Mouse (Mus musculus) embryo, embryonic 10.5 days (tissue): ENCODE measurements around the gene Dennd4a.
"Not testable (repeated sequence)": the region's sequence is repeated elsewhere in the genome, so short reads cannot be mapped to it uniquely, and the experiment has no call there.

ENCODE experiments used
- DNase-seq: peaks from one replicate; pipeline ENCODE4 v3.0.0-alpha.2; 2015; ENCODE audit warnings: low spot score

Gene Dennd4a

DNA sequence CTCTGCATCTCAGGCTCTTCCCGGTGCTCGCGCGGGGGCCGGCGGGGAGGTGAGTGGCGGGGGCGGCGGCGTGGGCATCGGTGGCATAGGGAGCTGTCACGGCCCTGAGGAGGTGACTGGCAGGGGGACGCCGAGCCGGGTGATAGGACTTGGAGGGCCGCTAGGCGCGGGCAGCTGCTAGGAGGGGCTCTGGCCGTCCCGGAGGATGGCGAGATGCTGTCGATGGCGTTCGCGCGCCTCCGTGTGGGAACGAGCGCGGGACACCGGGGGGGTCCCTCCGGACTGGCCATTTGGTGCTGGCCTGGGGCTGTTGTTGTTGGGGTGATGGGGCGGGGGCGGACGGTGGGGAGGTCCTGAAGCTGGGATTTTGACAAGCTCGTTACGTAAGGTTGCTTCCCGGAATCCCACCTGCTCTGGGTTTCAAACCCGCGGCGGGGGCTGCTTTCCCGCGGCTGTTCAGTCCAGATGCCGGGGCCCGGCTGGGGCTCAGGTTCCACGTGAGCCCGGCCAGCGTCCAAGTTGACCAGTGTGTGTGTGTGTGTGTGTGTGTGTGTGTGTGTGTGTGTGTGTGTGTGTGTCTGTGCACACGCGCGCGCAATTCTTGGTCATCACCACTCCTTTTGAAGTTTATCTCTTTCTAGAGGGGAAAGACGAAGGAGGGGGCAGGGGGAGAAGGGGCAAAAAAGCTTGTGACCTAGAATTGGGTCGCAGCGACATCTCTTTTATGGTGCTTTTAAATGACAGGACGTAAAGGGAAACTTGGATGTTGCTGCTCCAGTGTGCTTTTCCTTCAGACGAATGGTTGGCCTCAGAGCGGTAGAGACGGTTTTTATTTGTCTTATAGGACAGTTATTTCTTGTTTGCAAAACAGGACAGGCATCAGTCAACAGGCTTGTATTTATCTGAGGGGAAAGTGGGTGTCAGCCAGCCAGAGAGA lies 666 bp downstream of the Dennd4a start:
- peak; percentile 75 for DNase-seq

DNA sequence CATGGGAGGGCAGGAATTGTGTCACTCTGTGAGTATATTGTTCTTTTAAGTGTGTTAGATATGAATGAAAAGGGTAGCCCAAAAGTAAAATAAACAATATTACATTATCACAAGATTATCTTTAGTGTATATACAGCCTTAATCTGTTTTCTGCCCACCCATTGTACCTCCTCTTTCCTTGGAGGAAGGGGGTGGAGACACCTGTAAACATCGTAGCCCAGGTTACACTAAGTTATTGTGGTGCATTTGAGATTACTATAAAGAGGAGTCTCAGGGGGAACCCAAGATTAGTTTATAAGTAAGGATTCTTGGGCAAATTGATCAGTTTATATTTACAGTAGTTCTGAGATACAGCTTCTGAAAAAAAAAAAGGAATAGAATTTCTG lies 1.3 kb downstream of the Dennd4a start:
- no peak for DNase-seq

DNA sequence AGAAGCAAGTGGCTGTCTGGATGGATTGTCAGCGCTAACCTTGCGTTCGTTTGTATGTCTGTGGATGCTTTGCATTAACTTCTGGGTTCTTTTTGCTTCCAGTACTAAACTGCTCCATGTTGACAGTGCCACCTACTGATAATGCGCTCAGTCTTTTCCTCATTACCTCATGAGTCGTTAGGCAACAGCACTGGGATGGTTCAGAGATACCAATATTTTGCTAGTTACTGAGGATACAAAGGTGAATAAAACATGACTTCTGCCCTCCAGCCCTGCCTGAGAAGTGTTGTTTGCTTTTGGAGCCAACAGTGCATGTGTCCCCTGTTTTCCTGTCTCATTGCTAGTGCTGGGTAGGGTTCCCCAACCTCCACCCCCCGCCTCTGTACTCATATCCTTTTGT lies 3.1 kb downstream of the Dennd4a start:
- no peak for DNase-seq

DNA sequence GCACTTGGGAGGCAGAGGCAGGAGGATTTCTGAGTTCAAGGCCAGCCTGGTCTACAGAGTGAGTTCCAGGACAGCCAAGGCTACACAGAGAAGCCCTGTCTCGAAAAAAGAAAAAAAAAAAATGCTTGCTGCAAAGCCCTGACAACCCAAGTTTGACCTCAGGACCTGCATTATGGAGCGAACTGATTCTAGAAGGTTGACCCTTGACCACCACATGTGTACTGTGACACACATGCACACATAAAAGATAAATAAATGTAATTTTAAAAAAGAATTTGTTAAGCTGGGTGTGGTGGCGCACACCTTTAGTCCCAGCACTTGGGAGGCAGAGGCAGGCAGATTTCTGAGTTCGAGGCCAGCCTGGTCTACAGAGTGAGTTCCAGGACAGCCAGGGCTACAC lies 8.5 kb downstream of the Dennd4a start:
- not testable (repeated sequence) for DNase-seq

DNA sequence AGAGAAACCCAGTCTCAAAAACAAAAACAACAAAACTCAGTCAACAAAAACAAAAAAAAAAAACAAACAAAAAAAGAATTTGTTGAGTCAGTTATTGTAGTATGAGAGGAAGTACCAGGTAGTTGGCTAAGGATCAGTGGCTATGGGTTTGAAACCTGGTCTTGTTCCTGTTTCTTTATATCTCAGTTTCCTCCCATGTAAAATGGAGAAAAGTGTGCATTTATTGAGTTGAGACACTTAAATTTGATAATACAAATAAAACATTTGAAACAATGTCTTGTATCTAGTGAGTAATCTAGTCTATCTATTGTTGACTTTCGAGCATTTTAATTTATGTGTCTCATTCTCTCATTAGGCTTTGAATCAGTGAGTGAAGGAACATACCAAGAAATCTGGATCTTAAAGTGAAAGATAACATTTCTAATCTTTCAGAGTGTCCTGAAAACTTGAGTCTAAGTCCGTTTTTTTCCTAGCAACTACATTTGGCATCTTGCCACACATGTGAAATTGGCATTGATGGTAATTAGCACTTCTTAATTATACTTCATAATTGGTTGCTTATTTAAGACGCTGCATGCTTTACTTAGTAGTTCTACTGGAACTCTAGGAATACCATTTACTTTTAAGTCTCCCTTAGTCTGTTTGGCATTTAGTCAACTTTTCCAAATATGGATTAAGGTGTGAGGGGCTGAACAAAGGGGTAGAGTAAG lies 9.1 kb downstream of the Dennd4a start:
- DNase-seq: no peak

DNA sequence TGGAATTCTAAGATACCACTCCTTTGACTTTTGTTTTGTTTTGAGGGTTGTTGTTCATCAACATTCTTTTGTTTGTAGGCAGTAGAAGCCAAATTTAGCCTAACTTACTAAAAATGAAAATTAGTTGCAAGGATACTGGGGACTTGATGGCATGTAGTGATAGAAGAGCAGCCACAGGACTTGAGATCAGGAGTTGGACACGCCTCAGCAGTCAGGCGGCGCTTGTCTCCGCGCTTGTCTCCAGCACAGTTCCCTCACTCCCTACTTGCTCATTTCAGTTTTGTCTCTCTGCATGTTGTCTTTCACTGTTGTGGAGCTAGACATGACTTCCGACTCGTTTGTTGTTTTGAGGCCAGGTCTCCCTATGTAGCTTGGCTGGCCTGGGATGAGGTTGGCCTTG lies 11.1 kb downstream of the Dennd4a start:
- no peak for DNase-seq

DNA sequence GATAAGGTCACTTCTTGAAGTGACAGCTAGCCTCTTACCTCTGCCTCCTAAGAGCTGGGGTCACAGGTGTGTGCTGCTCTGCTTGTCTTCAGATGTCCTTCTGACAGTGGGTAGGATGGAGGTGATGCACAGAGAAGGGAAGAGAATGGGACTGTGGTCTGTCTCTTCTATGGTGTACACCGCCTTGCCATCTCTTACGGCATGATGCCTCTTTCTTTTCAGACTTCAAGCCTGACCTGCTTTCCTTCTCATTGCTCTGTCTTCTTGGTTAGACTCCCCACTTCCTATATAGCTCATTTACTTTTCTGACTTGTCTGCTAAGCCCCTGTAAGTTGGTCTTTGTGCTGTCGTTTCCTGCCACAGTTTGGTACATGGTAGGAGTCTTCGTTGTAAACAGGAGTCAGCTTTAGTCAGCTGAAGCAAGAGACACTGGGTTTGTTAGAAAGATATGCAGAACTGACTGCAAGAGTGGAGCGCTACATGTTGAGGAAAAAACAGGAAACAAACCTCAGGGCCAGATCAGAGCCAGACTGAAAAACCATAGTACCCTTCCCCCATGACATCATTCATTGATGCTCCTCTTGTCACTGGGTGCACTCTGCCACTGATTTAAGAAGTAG lies 13.4 kb downstream of the Dennd4a start:
- no peak for DNase-seq

DNA sequence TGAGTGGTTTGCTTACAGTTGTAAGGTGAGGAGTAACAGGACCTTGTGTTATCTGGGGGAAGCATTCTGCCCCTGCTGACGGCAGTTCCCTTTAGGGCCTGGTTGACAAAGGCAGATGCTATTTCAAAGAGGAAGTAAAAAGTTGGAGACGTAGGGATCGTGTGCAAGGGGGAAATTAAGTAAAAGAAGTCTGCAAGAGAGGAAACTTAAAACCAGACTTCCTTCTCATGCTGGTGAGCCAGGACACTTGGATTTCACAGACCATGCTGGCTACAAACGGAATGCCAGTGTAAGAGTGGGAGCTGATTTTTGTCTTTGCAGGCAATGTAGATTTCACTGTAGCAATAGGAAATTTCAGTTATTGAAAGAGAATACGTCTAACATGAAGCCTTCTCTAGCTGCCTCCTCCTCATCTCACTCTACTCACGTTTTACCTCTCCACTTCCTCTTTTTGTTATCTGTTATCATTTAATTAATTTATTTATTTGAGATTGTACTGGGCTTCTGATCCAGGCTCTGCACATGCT lies 19.0 kb downstream of the Dennd4a start:
- DNase-seq: no peak

DNA sequence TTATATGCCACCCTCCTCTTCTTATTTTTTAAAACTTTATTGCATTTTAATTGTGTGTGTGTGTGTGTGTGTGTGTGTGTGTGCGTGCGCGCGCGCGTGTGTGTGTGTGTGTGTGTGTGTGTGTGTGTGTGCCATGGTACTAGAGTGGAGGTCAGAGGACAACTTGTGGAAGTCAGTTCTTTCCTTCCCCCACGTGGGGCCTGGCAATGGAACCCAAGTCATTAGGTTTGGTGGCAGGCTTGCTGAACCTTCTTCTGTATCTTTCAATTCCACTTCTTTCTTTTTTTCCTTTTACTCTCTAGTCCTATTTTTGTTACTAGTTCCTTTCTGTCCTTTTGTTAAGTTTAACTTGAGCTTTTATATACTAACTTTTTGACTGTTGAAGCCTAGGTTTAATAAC lies 19.5 kb downstream of the Dennd4a start:
- DNase-seq: no peak

DNA sequence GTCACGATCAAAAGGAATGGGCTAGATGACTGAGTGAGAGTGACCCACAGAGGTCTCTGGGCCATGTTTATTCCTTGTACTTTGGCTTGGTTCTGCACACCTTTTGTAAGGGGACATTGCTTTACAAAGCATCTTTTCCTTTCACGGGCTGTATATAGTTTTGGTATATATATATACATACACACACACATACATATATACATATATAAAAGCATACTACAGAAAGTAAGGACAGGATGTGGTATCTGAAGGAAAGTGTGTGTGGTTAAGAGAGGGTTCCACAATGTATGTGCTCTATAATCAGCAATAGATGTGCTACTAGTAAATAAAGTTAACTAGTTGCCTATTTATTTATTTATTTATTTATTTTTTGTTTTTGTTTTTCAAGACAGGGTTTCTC lies 20.6 kb downstream of the Dennd4a start:
- no peak for DNase-seq

DNA sequence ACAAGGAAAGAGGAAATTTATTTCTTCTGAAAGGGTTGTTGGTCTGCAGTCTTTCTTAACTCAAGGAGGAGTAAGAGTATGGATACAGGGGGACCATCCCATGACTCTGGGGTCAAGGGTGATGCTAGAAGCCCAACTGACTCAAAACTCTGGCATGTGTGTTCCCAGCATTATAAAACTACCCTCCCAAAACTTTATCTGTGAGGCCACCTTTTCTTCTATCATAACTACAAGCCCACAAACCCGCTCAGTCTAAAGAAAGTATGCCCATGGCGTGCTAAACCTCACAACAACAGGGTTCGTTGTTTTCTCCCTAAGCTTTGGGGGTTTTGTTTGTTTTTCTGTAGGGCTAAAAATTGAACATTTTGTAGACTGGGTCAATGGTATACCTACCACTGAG lies 23.3 kb downstream of the Dennd4a start:
- DNase-seq: no peak

DNA sequence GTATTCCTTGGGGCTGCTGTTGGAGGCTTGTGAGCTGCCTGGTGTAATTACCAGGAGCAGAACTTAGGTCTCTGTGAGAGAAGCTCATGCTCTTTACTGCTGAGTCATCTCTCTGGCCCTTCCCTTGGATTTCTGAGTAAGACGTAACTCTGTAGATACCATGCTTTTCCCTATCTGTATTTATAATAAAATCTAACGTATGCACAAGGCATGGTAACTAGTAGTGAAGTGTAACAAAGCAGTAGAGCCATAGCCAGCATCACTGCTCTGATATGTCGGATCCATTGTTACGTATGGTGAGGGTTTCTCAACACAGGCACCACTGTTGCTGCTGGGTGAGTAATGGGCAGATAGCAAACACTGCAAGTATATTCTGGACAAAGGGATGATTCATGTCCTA lies 34.2 kb downstream of the Dennd4a start:
- no peak for DNase-seq

DNA sequence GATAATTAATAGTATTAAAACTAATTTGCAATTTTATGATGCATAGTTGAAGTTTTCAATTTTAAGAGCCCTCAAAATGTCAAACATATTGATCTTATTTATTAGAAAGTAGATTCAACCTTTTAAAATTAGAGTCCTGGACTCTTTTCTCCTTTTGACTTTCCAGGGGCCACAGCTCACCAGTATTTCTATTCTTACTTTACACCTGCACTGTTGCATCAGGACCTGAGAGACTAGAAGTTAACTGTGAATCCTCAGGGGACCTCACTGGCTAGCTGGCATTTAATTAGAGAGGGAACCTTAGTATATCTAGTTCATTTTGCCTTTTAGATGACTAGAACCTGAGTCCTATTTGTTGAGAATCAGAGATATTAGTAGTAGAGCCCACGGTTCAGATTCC lies 38.4 kb downstream of the Dennd4a start:
- no peak for DNase-seq

DNA sequence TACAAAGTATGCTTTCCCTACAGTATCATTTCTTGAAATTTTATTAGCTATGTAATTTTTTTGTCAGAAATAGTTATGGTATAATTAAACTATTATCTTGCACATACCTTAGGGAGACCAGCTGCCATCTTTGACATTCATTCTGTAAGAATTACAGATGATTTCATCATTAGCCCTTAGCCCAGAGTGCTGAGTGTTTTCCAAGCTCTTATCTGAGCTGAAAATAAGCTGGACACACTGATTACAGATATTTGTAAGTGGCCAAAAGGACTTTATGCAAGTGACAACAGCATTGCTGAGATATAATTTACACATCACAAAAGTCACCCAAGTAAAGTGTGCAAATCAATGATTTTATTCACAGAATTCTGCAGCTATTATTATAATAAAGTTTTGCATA lies 48.9 kb downstream of the Dennd4a start:
- DNase-seq: no peak

DNA sequence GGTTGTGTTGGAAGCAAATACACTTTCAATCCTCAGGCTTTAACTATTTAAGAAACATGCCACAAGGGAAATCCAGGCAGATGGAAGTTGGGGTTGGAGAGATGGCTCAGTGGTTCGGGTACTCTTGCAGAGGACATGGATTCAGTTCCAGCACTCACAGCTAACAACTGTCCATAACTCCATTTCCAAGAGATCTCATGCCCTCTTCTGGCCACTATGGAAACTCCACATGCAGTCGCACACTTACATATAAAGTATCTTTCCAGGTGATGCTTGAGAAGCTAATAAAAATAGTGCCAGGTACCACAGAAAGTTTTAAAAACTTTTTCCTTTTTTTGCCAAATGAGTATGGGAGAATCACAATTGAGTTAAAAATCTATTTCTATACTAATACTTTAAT lies 51.5 kb downstream of the Dennd4a start:
- peak; percentile 13 for DNase-seq

DNA sequence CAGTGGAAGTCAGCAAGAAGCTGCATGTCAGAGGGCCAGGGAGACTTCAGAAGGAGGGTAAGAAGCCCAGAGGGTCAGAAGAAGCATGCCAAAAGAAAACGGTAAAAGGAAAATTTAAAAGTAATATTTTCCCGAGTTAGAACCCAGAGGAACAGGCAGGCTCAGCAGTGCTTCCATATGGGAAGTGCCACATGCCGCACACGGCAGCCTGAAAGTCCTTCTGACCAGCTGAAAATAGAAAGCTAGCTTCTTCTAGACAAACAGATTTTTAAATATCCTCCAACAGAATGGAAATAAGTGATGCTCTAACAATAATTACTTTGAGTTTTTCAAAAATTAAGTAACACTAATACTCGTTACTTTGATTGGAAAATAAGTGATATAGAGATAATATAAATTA lies 74.9 kb downstream of the Dennd4a start:
- DNase-seq: no peak

DNA sequence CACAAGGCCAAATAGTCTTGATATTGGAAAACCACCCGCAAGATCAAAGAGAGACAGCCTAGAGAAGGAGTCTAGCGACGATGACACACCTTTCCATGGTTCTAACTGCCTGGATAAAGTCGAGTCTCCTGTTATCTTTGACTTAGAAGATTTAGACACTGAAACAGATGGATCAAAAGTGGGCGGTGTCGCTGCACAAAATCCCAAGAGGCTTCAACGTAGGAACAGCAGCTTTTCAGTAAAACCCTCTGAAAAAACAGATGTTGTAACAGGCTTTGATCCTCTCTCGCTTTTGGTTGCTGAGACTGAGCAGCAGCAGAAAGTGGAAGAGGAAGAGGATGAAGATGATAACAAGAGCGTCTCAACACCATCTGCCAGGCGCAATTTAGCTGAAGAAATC lies 85.5 kb downstream of the Dennd4a start:
- DNase-seq: no peak

DNA sequence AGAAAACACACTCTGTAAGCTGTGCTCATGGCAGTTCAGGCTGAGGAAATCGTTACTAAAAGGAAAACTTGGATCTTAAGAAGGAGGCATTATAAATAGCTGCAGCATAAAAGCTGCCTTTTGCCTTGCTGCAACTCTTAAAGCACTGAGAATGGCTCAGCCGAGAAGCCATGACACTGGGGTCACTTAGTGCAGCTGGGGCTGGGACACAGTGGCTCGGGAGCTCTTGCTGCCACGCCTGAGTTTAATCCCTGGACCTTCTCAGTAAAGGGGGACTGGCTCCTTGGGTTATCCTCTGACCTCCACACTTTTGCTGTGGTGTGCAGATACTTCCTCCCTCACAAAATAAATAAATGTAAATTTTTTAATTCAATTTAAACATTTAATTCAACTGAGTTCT lies 91.7 kb downstream of the Dennd4a start:
- no peak for DNase-seq

DNA sequence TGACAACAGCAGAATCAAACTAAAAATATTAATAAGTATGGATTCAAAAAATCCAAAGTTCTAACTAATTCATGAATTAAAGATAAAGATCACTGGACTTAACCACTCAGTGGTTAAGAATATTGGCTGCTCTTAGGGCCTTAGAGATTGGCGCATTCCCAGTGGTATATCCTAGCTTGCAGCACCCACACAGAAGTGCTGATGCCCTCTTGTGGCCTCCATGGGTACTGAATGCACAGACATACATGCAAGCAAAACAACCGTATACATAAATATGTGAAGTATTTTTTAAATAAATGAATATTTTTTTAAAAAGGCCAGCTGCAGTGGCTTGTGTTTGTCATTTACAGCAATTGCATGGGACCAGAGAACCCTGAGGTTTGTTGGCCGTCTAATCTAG lies 92.2 kb downstream of the Dennd4a start:
- DNase-seq: peak; percentile 85

DNA sequence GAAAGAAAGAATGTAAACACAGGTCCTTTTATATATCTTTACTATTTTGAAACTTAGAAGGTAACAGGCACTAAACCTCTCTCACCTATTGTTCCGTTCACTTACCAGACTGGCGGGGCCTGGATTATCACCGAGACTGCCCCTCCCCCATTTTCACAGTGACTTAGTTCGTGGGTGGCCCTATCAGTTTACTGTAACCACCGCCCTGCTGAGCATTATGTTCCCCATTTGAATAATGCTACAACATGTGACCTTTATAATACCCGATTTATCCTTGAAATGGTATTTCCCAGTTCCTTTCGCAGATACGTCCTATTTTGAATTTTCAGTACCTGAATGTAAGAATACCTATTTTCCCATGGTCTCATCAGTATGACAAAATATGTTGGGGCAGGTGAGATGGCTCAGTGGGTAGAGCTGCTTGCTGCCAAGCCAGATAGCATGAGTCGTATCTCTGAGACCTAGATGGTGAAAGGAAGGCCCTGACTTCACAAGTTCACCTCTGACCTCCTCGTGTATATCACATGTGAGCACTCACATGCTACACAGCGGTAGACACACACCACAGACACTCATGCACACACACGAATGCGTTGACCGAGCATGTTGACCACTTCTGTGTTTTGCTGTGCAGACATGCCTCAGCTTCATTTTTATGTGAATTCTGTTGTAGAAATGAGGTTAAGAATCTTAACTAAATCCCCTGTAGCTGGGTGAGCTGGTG lies 93.9 kb downstream of the Dennd4a start:
- no peak for DNase-seq

DNA sequence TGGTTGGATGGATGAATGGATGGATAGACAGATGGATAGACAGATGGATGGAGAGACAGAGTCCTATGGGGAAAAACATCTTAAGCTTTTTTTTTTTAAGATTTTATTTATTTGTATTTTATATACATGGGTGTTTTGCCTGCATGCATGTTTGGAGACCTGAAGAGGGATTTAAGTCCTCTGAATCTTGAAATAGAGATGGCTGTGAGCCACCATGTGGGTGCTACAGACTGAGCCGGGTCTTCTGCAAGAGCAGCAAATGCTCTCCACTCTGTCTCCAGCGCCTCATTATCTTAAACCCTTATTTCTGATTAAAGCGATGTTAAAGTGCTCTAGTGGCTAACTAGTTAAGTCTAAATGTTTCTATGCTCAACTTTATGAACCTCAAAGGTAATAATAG lies 96.3 kb downstream of the Dennd4a start:
- no peak for DNase-seq

DNA sequence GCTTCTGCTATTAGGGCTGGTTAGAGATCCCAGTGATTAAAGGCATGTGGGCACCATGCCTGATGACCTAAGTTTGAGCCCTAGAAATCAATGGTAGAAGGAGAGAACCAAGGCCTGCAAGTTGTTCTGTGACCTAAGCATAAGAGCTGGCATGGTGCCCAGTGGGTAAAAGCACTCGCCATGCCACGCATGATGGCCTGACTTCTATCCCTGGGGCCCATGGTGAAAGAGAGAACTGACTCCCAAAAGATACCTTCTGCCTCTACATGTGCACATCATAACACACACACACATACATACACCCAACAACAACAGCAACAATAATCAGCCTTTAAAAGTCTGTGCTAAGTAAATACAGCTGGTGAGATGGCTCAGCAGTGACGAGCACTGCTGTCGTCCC lies 102.3 kb downstream of the Dennd4a start:
- DNase-seq: no peak
